Mouse (Mus musculus) forebrain, embryonic 11.5 days (tissue): ENCODE results near the gene Rab7b. TPM values are rescaled to one million over a fixed set of nuclear protein-coding genes. Genes with fewer than 3 reads are reported as not detected.
A peak's percentile ranks its signal among the peaks of the same experiment; 100 is the strongest.

Source experiments
- ATAC-seq: fragments of 200-750 bp; cut with Nextera tagmentation; replicated peaks from 2 replicates; pipeline ENCODE4 v1.8.0; 2017; ENCODE audit warnings: moderate TSS enrichment; ENCODE audit not compliant: low FRiP score
- DNase-seq: peaks from one replicate; pipeline ENCODE4 v3.0.0-alpha.2; 2017; ENCODE audit warnings: low spot score
- H3K27ac ChIP-seq: fragments of 300-500 bp; sonication (generic); 2 replicates; pipeline ENCODE4 v1.5.1; 2014; ENCODE audit warnings: low read depth, low read length
- H3K27me3 ChIP-seq: fragments of 300-500 bp; sonication (generic); 2 replicates; pipeline ENCODE4 v1.6.1; 2014; ENCODE audit warnings: mild to moderate bottlenecking, low read length, mixed read lengths; ENCODE audit not compliant: control insufficient read depth, insufficient read depth
- H3K36me3 ChIP-seq: fragments of 300-500 bp; sonication (generic); 2 replicates; pipeline ENCODE4 v1.6.1; 2014; ENCODE audit warnings: mild to moderate bottlenecking, low read length, moderate library complexity, mixed read lengths; ENCODE audit not compliant: control insufficient read depth, insufficient read depth
- H3K4me1 ChIP-seq: fragments of 300-500 bp; sonication (generic); replicated peaks from 2 replicates; pipeline ENCODE4 v1.6.1; 2014; ENCODE audit warnings: low read length, mixed read lengths; ENCODE audit not compliant: control insufficient read depth, insufficient read depth
- H3K4me2 ChIP-seq: fragments of 300-500 bp; sonication (generic); 2 replicates; pipeline ENCODE4 v1.6.1; 2014; ENCODE audit warnings: low read depth, mild to moderate bottlenecking, low read length, moderate library complexity, mixed read lengths; ENCODE audit not compliant: severe bottlenecking
- H3K4me3 ChIP-seq: fragments of 300-500 bp; sonication (generic); 2 replicates; pipeline ENCODE4 v1.5.1; 2014; ENCODE audit warnings: low read depth, low read length
- H3K9ac ChIP-seq: fragments of 300-500 bp; sonication (generic); 2 replicates; pipeline ENCODE4 v1.6.1; 2014; ENCODE audit warnings: low read length
- H3K9me3 ChIP-seq: fragments of 300-500 bp; sonication (generic); 2 replicates; pipeline ENCODE4 v1.6.1; 2016; ENCODE audit warnings: low read length, mixed read lengths; ENCODE audit not compliant: control insufficient read depth
- WGBS: fragments of 180-500 bp; shearing (Covaris S2); extraction: QIAGEN DNeasy Blood & Tissue Kit; methylation state at CpG from one replicate; pipeline ENCODE4 v1.1.7; 2014; 5-methylcytosine and 5-hydroxymethylcytosine counted together
- polyA plus RNA-seq: library from polyadenylated mRNA; unstranded; fragments of >200 nt; fragmentation: Nextera tagmentation; extraction: Ambion mirVana; gene quantifications from 2 replicates; pipeline ENCODE4 v1.2.1, GENCODE M21; 2014

Gene Rab7b
- polyA plus RNA-seq, 1 experiment from 2014 or later: 0.40 TPM

- no peak overlapping the region for H3K4me3 ChIP-seq
- no peaks in the 10 kb centered on the region for H3K36me3 ChIP-seq
- DNase-seq (no peak), ATAC-seq (no peak)
- H3K9ac ChIP-seq: no peak overlapping the region
- no peak overlapping the region for H3K27ac ChIP-seq
- H3K27me3 ChIP-seq: no peaks in the 10 kb centered on the region
- no peak overlapping the region for H3K4me2 ChIP-seq
- 78% methylated on average over 3 of the region's 3 CpGs for WGBS
- no peaks in the 10 kb centered on the region for H3K9me3 ChIP-seq
- H3K4me1 ChIP-seq: no peaks in the 10 kb centered on the region
These were observed 62.8 kb downstream of the Rab7b start for GRCm38 (mm10) chr1:131751181-131751890.

GRCm38 (mm10) chr1:131751891-131752311 is 63.4 kb downstream of the Rab7b start:
- ATAC-seq (no peak), DNase-seq (no peak)
- Histone ChIP-seq H3K9ac (no peak overlapping the region), H3K9me3 (no peaks in the 10 kb centered on the region), H3K27ac (no peak overlapping the region), H3K36me3 (no peaks in the 10 kb centered on the region), H3K27me3 (no peaks in the 10 kb centered on the region), H3K4me2 (no peak overlapping the region), H3K4me3 (no peak overlapping the region), H3K4me1 (no peaks in the 10 kb centered on the region)
- 86% methylated on average over 10 of the region's 10 CpGs for WGBS

GRCm38 (mm10) chr1:131754212-131754829 is 65.8 kb downstream of the Rab7b start:
- H3K4me1 ChIP-seq: no peaks in the 10 kb centered on the region
- no peaks in the 10 kb centered on the region for H3K27me3 ChIP-seq
- no peak overlapping the region for H3K4me2 ChIP-seq
- no peaks in the 10 kb centered on the region for H3K36me3 ChIP-seq
- WGBS: 83% methylated on average over 3 of the region's 3 CpGs
- no peak overlapping the region for H3K9ac ChIP-seq
- H3K9me3 ChIP-seq: no peaks in the 10 kb centered on the region
- ATAC-seq (no peak), DNase-seq (no peak)
- no peak overlapping the region for H3K27ac ChIP-seq
- H3K4me3 ChIP-seq: no peak overlapping the region

GRCm38 (mm10) chr1:131754916-131755315 is 66.4 kb downstream of the Rab7b start:
- Histone ChIP-seq H3K4me1 (no peaks in the 10 kb centered on the region), H3K4me3 (no peak overlapping the region), H3K4me2 (no peak overlapping the region), H3K9ac (no peak overlapping the region), H3K9me3 (no peaks in the 10 kb centered on the region), H3K36me3 (no peaks in the 10 kb centered on the region), H3K27me3 (no peaks in the 10 kb centered on the region), H3K27ac (no peak overlapping the region)
- DNase-seq: no peak
- no peak for ATAC-seq
- WGBS: 88% methylated on average over 4 of the region's 4 CpGs

GRCm38 (mm10) chr1:131757211-131757610 is 68.7 kb downstream of the Rab7b start:
- Histone ChIP-seq H3K9me3 (no peaks in the 10 kb centered on the region), H3K36me3 (no peaks in the 10 kb centered on the region), H3K4me2 (no peak overlapping the region), H3K27ac (no peak overlapping the region), H3K27me3 (no peaks in the 10 kb centered on the region), H3K4me3 (no peak overlapping the region), H3K9ac (no peak overlapping the region), H3K4me1 (no peaks in the 10 kb centered on the region)
- ATAC-seq (no peak), DNase-seq (no peak)
- whole genome bisulfite sequencing: 92% methylated on average over 6 of the region's 6 CpGs

GRCm38 (mm10) chr1:131758796-131759195 is 70.3 kb downstream of the Rab7b start:
- no peak overlapping the region for H3K27ac ChIP-seq
- ATAC-seq: no peak

GRCm38 (mm10) chr1:131759667-131760427 is 71.4 kb downstream of the Rab7b start:
- ATAC-seq: no peak
- 70% methylated on average over 9 of the region's 9 CpGs for WGBS
- H3K27ac ChIP-seq: no peak overlapping the region

More at GRCm38 (mm10) chr1:131758796-131759195, 70.3 kb downstream of the Rab7b start:
- Histone ChIP-seq H3K4me1 (no peaks in the 10 kb centered on the region), H3K4me2 (no peak overlapping the region), H3K9me3 (no peaks in the 10 kb centered on the region), H3K9ac (no peak overlapping the region), H3K27me3 (no peaks in the 10 kb centered on the region), H3K4me3 (no peak overlapping the region), H3K36me3 (no peaks in the 10 kb centered on the region)
- DNase-seq: no peak
- 76% methylated on average over 7 of the region's 7 CpGs for WGBS

GRCm38 (mm10) chr1:131760428-131760820 is 71.9 kb downstream of the Rab7b start:
- no peak for ATAC-seq
- H3K4me1 ChIP-seq: no peaks in the 10 kb centered on the region
- no peak overlapping the region for H3K4me2 ChIP-seq
- H3K27me3 ChIP-seq: no peaks in the 10 kb centered on the region
- no peak for DNase-seq
- 89% methylated on average over 3 of the region's 3 CpGs for WGBS
- no peak overlapping the region for H3K27ac ChIP-seq
- H3K36me3 ChIP-seq: no peaks in the 10 kb centered on the region
- H3K9ac ChIP-seq: no peak overlapping the region
- H3K4me3 ChIP-seq: no peak overlapping the region
- no peaks in the 10 kb centered on the region for H3K9me3 ChIP-seq

More at GRCm38 (mm10) chr1:131759667-131760427, 71.4 kb downstream of the Rab7b start:
- Histone ChIP-seq H3K9ac (no peak overlapping the region), H3K4me3 (no peak overlapping the region), H3K4me2 (no peak overlapping the region), H3K27me3 (no peaks in the 10 kb centered on the region), H3K9me3 (no peaks in the 10 kb centered on the region), H3K4me1 (no peaks in the 10 kb centered on the region), H3K36me3 (no peaks in the 10 kb centered on the region)
- peak; percentile 45 for DNase-seq
